Mouse (Mus musculus) forebrain, embryonic 15.5 days (tissue): ENCODE measurements around the gene Tead2. TPM values are rescaled to one million over a fixed set of nuclear protein-coding genes. Genes with fewer than 3 reads are reported as not detected.

Experiments used
- ATAC-seq: fragments of 200-750 bp; cut with Nextera tagmentation; replicated peaks from 2 replicates; pipeline ENCODE4 v1.8.0; 2017; ENCODE audit warnings: mild to moderate bottlenecking, moderate TSS enrichment, moderate library complexity
- H3K27ac ChIP-seq: fragments of 300-500 bp; sonication (generic); replicated peaks from 2 replicates; pipeline ENCODE4 v1.5.1; 2015; ENCODE audit warnings: mild to moderate bottlenecking, inconsistent platforms
- H3K27me3 ChIP-seq: fragments of 300-500 bp; sonication (generic); 2 replicates; pipeline ENCODE4 v1.6.1; 2015; ENCODE audit warnings: inconsistent platforms
- H3K36me3 ChIP-seq: fragments of 300-500 bp; sonication (generic); 2 replicates; pipeline ENCODE4 v1.6.1; 2015; ENCODE audit warnings: mild to moderate bottlenecking, inconsistent platforms
- H3K4me1 ChIP-seq: fragments of 300-500 bp; sonication (generic); 2 replicates; pipeline ENCODE4 v1.6.1; 2015; ENCODE audit warnings: inconsistent platforms
- H3K4me2 ChIP-seq: fragments of 300-500 bp; sonication (generic); replicated peaks from 2 replicates; pipeline ENCODE4 v1.6.1; 2015; ENCODE audit warnings: mild to moderate bottlenecking, inconsistent platforms
- H3K4me3 ChIP-seq: fragments of 300-500 bp; sonication (generic); 2 replicates; pipeline ENCODE4 v1.5.1; 2015; ENCODE audit warnings: mild to moderate bottlenecking, inconsistent platforms
- H3K9ac ChIP-seq: fragments of 300-500 bp; sonication (generic); replicated peaks from 2 replicates; pipeline ENCODE4 v1.6.1; 2015; ENCODE audit warnings: mild to moderate bottlenecking, inconsistent platforms
- H3K9me3 ChIP-seq: fragments of 300-500 bp; sonication (generic); 2 replicates; pipeline ENCODE4 v1.6.1; 2016; ENCODE audit warnings: inconsistent platforms
- WGBS: fragments of 180-500 bp; shearing (Covaris S2); methylation state at CpG from one replicate; pipeline ENCODE4 v1.1.7; 2015; ENCODE audit warnings: mixed read lengths; 5-methylcytosine and 5-hydroxymethylcytosine counted together
- polyA plus RNA-seq: library from polyadenylated mRNA; unstranded; fragments of >200 nt; fragmentation: Nextera tagmentation; extraction: Ambion mirVana; gene quantifications from 2 replicates; pipeline ENCODE4 v1.2.1, GENCODE M21; 2015

Tead2 gene
- polyA plus RNA-seq, 1 experiment from 2014 or later, result 92.8 TPM

DNA sequence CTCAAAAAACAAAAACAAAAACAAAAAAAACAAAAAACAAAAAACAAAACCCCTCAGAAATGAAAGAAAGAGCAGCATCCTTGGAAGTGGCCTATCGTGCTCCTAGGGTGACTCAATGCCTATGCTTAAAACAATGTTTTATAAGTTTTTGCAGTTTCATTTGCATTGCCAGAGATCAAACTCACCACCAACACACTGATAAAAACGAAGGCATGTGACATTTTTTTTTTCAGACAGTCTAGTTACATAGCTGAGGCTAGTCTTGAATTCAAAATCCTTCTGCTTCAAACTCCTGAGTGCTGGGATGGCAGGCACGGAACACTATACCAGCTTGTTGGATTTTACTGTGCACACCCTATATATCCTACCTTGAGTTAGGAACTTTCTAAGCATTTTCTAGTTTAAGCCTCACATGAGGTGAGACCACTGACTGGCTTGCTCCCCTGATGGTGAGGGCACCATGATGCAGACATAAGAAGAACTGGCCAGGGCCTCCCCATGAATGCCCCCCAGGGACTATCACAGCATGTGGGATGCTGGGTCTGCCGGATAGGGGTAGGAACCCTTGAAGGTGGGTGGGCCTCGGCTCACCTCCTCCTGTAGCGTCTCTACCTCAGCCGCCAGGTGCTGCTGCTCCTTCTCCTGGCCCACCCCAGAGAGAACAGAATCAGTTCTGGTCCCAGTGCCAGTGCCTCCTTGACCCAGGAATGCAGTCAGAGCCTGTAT, 22.8 kb upstream of the Tead2 start:
- H3K9me3 ChIP-seq, result no peaks in the 10 kb centered on the region
- 82% methylated on average over 7 of the region's 7 CpGs for WGBS
- H3K4me1 ChIP-seq, result 0 out of 2 replicates have a peak, but pooled peaks cover 2% of the 10 kb centered on the region
- H3K4me3 ChIP-seq, result no peak overlapping the region
- no peak for ATAC-seq
- H3K36me3 ChIP-seq, result no peaks in the 10 kb centered on the region
- H3K27ac ChIP-seq, result no peak overlapping the region
- no peaks in the 10 kb centered on the region for H3K27me3 ChIP-seq
- H3K4me2 ChIP-seq, result no peak overlapping the region
- no peak overlapping the region for H3K9ac ChIP-seq

DNA sequence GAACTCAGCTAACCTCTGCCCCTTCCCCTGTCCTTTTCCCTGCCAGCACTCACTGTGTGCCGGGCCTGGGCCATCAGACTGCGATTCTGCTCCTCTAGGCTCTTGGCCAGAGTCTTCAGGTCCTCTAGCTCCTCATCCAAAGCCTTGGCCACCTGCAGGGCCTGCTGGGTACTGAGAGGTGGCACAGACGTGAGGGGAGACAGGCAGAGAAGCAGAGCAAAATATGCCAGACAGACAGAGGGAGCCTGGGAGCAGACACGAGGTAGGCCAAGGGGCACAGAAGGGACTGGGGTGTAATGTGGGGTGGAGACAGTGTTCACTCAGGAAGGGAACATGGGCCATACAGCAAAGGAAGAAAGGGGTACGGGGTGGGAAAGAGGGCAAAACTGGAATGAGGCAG, 22.1 kb upstream of the Tead2 start:
- H3K4me1 ChIP-seq, result peaks cover 8% of the 10 kb centered on the region
- H3K9me3 ChIP-seq, result no peaks in the 10 kb centered on the region
- no peak overlapping the region for H3K27ac ChIP-seq
- no peaks in the 10 kb centered on the region for H3K27me3 ChIP-seq
- WGBS, result 64% methylated on average over 5 of the region's 5 CpGs
- H3K4me3 ChIP-seq, result no peak overlapping the region
- H3K36me3 ChIP-seq, result no peaks in the 10 kb centered on the region
- H3K4me2 ChIP-seq, result no peak overlapping the region
- no peak overlapping the region for H3K9ac ChIP-seq
- ATAC-seq, result no peak

DNA sequence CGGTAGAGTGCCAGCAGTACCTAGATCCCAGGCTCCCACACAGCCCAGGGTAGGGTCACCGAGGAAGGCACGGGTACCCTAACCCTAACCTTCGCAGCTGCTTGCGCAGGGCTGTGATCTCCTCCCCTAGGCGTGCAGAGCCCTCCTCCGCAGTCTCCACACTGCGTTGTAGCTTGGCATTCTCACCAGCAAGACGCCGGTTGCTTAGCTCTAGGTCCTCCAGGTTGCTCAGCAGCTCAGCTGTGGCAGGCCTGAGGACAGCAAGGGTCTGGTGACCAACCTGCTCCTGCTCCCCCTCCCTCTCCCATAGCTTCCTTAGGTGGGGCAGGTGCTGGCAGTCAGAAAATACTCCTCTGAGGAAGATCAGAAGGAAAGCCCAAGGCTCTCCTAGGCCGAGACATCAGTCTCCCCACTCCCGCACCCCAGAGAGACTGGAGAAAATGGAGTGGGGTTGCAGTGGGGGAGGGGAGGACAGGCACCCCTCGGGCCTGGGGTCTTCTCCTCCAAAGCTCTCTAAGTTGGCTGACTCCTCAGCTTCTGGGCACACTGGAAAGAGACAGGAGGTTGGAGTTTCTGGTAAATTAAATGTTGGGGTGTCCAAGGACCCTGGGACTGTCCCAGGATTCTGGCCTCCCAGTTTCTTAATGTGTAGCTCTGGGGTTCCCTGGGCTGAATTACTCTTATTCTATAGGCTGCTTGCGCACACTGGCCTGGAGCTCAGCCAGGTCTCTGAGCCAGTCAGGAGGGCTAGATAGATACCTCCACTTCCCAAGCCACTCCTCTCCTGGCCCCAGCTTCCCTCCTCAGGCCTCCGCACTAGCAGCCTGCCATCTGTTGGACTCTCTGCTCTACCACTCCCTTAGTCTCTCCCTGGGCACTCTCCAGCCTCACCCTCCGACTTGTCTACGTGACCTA, 21.4 kb upstream of the Tead2 start:
- WGBS, result 69% methylated on average over 17 of the region's 17 CpGs
- no peak for ATAC-seq
- Histone ChIP-seq H3K27me3 (no peaks in the 10 kb centered on the region), H3K4me1 (peaks cover 13% of the 10 kb centered on the region), H3K4me3 (no peak overlapping the region), H3K27ac (no peak overlapping the region), H3K36me3 (no peaks in the 10 kb centered on the region), H3K4me2 (no peak overlapping the region), H3K9me3 (no peaks in the 10 kb centered on the region), H3K9ac (no peak overlapping the region)

DNA sequence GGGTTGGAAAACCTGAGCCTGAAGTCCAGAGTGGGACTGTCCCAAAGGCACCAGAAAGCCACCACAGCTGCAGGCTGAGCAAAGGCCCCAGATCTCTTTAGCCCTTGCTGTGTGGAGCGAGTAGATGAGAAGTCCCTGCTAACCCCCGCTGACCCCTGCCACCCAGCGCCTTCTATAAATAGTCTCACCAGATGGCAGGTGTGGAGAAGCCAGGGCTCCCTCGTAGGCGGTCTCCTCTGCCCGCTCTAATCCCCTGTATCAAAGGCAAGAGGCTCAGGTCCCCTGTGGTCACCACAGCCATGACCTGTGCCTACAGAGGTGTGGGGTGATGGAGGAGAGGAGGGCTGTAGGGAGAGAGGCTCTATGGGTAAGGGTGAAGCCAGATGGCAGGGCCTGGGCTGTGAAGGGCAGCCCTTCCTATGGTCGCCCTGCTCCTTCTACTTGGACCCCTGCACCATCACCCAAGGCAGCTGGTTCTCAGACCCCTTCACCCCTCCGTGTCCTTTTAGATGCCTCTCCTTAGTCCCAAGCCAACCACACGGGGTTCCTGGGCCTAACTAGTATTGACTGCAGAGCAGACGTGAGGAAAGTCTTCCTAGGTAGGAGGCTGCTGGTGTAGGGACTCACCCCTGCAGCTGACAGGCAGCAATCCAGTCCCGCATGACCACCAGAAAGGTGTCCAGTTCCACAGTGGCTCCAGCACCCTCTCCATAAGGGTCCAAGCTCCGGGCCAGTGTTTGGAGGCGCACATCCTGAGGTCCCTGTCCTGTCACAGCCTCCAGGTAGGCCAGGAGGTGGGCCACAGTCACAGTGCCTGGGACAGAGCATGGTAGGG, 20.0 kb upstream of the Tead2 start:
- no peak overlapping the region for H3K4me3 ChIP-seq
- H3K27ac ChIP-seq, result no peak overlapping the region
- H3K36me3 ChIP-seq, result no peaks in the 10 kb centered on the region
- no peaks in the 10 kb centered on the region for H3K27me3 ChIP-seq
- no peak overlapping the region for H3K4me2 ChIP-seq
- no peak for ATAC-seq
- H3K9me3 ChIP-seq, result no peaks in the 10 kb centered on the region
- WGBS, result 59% methylated on average over 13 of the region's 13 CpGs
- peaks cover 13% of the 10 kb centered on the region for H3K4me1 ChIP-seq
- no peak overlapping the region for H3K9ac ChIP-seq

DNA sequence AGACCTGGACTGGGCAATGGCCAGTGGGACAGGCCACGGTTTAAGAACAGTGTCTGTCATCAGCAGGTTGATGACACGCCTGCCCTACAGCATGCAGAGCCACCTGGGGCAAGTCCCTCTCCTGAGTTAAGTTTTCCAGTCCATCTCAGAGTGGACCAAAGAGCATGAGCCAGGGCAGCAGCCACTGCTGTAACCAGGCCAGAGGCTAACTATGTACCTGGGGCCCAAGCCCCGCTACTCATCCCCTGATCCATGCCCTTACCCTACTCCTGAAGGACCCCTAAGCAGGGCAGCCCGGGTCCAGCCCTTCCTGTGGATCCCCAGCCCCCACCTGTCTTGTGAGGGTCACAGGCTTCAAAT, 19.4 kb upstream of the Tead2 start:
- H3K4me3 ChIP-seq, result no peak overlapping the region
- no peaks in the 10 kb centered on the region for H3K9me3 ChIP-seq
- no peak for ATAC-seq
- peaks cover 13% of the 10 kb centered on the region for H3K4me1 ChIP-seq
- no peak overlapping the region for H3K27ac ChIP-seq
- no peaks in the 10 kb centered on the region for H3K36me3 ChIP-seq
- WGBS, result 86% methylated on average over 4 of the region's 4 CpGs
- no peak overlapping the region for H3K4me2 ChIP-seq
- no peaks in the 10 kb centered on the region for H3K27me3 ChIP-seq
- H3K9ac ChIP-seq, result no peak overlapping the region

DNA sequence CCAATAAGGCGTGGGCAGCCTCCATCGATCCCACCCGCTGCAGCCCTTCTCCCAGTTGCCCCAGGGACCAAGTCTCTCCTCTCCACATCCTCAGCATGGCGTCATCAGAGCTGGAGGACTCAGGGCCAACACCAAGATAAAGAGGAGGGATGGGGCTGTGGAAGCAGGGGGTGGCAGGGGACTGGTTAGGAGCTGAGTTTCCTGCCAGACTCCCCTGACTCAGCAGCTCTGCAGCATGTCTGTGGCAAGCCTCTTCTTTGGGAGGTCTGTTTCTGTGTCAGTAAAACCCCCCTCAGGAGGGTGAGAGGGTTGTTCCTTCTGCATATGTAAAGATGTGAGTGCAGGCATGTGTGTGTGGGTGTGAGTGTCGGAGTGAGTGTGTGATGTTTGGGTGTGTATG, 18.6 kb upstream of the Tead2 start:
- no peaks in the 10 kb centered on the region for H3K36me3 ChIP-seq
- 71% methylated on average over 5 of the region's 5 CpGs for WGBS
- ATAC-seq, result no peak
- H3K4me1 ChIP-seq, result peaks cover 13% of the 10 kb centered on the region
- no peak overlapping the region for H3K27ac ChIP-seq
- no peak overlapping the region for H3K9ac ChIP-seq
- H3K4me3 ChIP-seq, result no peak overlapping the region
- H3K9me3 ChIP-seq, result no peaks in the 10 kb centered on the region
- no peak overlapping the region for H3K4me2 ChIP-seq
- H3K27me3 ChIP-seq, result no peaks in the 10 kb centered on the region

DNA sequence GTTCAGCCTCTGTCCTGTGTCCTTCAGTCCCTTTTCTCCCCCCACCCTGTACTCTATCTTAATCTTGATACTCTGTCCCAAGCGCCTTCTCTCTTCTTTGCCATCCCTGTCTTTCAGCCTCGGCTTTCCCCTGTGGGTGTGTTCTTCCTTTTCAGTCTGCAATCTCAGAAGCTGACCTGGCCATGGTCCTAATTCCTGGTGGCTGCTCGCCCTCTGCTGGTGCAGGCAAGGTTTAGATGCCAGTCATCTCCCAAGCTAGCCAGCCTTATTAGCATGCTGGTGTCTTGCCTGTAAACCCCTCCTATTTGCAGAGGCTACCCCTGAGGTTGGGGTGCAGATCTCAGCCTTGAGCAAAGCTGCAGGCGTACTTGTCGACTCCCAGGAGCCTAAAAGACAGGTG, 17.1 kb upstream of the Tead2 start:
- Histone ChIP-seq H3K4me3 (no peak overlapping the region), H3K9me3 (no peaks in the 10 kb centered on the region), H3K27ac (no peak overlapping the region), H3K27me3 (no peaks in the 10 kb centered on the region), H3K4me1 (peaks cover 13% of the 10 kb centered on the region), H3K36me3 (no peaks in the 10 kb centered on the region), H3K4me2 (no peak overlapping the region), H3K9ac (0 out of 2 replicates have a peak overlapping the region, but pooled peaks have one; percentile 13)
- WGBS, result 11% methylated on average over 5 of the region's 5 CpGs
- no peak; the same call in 1 of the 2 replicates for ATAC-seq

DNA sequence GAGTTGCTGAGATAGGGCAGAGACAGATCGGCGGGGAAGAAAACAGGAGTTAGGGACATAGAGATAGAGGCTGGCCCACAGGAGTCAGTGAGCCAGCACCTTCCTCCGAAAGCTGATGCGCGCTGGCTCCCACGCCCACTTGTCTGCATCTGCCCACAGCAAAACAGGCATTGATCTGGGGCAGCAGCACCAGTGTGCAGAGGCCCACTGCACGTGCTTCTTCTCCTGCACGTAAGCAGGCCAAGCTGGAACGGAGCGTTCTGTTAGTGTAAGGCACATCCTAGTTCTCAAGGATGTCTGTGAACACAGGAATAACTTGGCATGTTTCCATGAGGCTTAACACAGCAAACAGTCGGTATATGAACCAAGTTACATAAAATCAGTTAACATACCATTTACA, 16.6 kb upstream of the Tead2 start:
- H3K4me2 ChIP-seq, result no peak overlapping the region
- H3K27me3 ChIP-seq, result no peaks in the 10 kb centered on the region
- no peak overlapping the region for H3K9ac ChIP-seq
- no peaks in the 10 kb centered on the region for H3K36me3 ChIP-seq
- H3K27ac ChIP-seq, result no peak overlapping the region
- no peaks in the 10 kb centered on the region for H3K9me3 ChIP-seq
- H3K4me1 ChIP-seq, result peaks cover 14% of the 10 kb centered on the region
- 83% methylated on average over 11 of the region's 11 CpGs for WGBS
- ATAC-seq, result no peak
- H3K4me3 ChIP-seq, result no peak overlapping the region

DNA sequence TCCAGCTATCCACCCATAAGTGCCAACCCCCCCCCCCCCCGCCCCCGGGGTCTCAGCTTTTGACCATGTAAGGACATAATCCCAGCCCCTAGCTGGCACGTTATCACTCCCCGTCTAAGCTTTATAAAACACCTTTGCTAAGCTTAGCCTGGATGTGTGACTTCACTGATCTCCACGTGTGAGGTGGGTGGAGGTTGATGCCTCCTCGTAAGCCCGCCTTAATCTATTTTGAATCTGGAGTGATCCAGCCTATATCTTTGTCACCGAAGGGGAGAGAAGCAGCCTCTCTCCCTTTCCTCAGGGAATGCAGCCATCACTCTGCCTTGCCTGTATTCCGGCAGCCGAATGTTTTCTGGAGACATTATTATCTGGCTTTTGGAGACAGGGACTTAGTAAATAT, 12.9 kb upstream of the Tead2 start:
- no peak for ATAC-seq
- H3K4me3 ChIP-seq, result no peak overlapping the region
- no peak overlapping the region for H3K27ac ChIP-seq
- 63% methylated on average over 10 of the region's 10 CpGs for WGBS
- H3K36me3 ChIP-seq, result no peaks in the 10 kb centered on the region
- H3K4me1 ChIP-seq, result peaks cover 16% of the 10 kb centered on the region
- H3K4me2 ChIP-seq, result no peak overlapping the region
- no peaks in the 10 kb centered on the region for H3K9me3 ChIP-seq
- H3K27me3 ChIP-seq, result no peaks in the 10 kb centered on the region
- H3K9ac ChIP-seq, result no peak overlapping the region

DNA sequence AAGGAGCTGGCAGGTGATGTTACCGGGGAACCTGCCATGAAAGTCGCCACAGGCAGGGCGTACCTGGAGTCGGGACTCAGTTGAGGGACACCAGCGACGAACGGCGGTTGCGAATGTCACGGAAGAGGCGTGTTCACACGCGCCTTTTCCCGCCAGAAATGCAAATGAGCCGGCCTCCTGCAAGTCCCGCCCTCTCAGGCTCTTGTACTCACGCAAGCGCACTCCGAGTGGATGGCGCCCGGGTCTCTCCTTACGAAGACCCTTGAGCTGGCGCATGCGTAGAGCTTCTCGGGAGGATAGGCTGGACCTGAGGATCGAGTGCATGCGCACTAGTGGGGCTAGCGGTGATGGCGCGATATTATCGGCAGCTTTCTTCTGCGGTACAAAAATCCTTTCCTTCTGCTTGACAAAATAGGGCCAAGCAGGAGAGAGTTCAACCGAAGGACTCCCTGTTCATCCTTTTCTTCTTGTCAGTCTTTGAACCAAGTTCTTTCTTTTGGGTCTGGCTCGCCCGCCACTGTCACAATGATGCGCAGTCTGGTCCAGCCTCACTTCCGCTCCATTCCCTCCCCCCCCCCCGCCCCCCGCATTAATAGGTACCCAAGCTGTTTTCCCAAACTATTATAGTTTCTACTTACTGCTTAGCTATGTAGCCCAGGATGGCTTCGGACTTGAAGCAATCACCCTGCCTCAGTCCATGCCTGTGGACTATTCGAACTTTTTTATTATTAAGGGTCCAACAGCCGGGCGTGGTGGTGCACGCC, 11.0 kb upstream of the Tead2 start, which contains the start of gene Ccdc155:
Gene Ccdc155, minus strand, starts transcription at position 513 of the 764 bp plus-strand sequence.
- H3K4me1 ChIP-seq, result 0 out of 2 replicates have a peak, but pooled peaks cover 4% of the 10 kb centered on the region
- no peaks in the 10 kb centered on the region for H3K9me3 ChIP-seq
- peak within 1 kb of the TSS; percentile 82 for H3K27ac ChIP-seq
- no peaks in the 10 kb centered on the region for H3K36me3 ChIP-seq
- peak within 1 kb of the TSS; percentile 54 for H3K9ac ChIP-seq
- no peaks in the 10 kb centered on the region for H3K27me3 ChIP-seq
- 9% methylated on average over 44 of the region's 44 CpGs for WGBS
- H3K4me2 ChIP-seq, result peak within 1 kb of the TSS; percentile 51
- ATAC-seq, result peak; percentile 97
- H3K4me3 ChIP-seq, result peak within 1 kb of the TSS; percentile 48

DNA sequence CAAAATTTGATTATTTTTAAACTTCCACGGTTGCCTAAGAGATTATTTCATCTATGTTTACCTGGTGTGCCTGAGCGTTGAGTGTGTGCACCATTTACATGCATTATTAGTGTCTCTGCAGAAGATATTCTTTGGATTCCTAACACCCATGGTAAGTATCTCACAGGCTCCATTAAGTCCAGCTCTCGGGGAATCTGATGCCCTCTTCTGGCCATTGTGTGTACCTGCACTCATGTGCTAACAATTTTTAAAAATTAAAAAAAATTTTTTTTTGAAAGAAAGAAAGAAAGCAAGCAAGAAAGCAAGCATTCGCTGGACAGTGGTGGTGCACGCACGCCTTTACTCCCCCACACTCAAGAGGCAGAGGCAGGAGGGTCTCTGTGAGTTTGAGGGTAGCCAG, 7.3 kb upstream of the Tead2 start:
- H3K27me3 ChIP-seq, result peaks cover 22% of the 10 kb centered on the region
- ATAC-seq, result no peak
- H3K9ac ChIP-seq, result no peak overlapping the region
- H3K9me3 ChIP-seq, result no peaks in the 10 kb centered on the region
- no peak overlapping the region for H3K4me2 ChIP-seq
- no peaks in the 10 kb centered on the region for H3K36me3 ChIP-seq
- H3K4me3 ChIP-seq, result no peak overlapping the region
- H3K4me1 ChIP-seq, result 0 out of 2 replicates have a peak, but pooled peaks cover 4% of the 10 kb centered on the region
- H3K27ac ChIP-seq, result no peak overlapping the region
- WGBS, result 81% methylated on average over 6 of the region's 6 CpGs
